Mouse (Mus musculus) kidney, adult 2 months (tissue): ENCODE data around the gene Zfp664. TPM values are rescaled to one million over a fixed set of nuclear protein-coding genes. Genes with fewer than 3 reads are reported as not detected.

ENCODE experiments used
- DNase-seq: peaks from one replicate; pipeline ENCODE4 v3.0.0; 2021
- H3K27ac ChIP-seq: fragments of 200-500 bp; 2 replicates; pipeline ENCODE4 v1.5.1; 2012; ENCODE audit warnings: low read depth, low read length, control low read depth, inconsistent platforms; ENCODE audit not compliant: insufficient read depth
- H3K27me3 ChIP-seq: fragments of 200-500 bp; replicated peaks from 2 replicates; pipeline ENCODE4 v1.6.1; 2012; ENCODE audit warnings: mild to moderate bottlenecking, moderate library complexity, low read length, inconsistent platforms; ENCODE audit not compliant: control insufficient read depth, insufficient read depth
- H3K36me3 ChIP-seq: fragments of 200-500 bp; 2 replicates; pipeline ENCODE4 v1.6.1; 2012; ENCODE audit warnings: mild to moderate bottlenecking, moderate library complexity, low read length, inconsistent platforms; ENCODE audit not compliant: control insufficient read depth, insufficient read depth
- H3K4me1 ChIP-seq: fragments of 200-500 bp; 2 replicates; pipeline ENCODE4 v1.6.1; 2011; ENCODE audit warnings: low read length; ENCODE audit not compliant: control insufficient read depth, insufficient read depth
- H3K4me3 ChIP-seq: fragments of 200-500 bp; 2 replicates; pipeline ENCODE4 v1.5.1; 2011; ENCODE audit warnings: mild to moderate bottlenecking, low read depth, low read length, control low read depth; ENCODE audit not compliant: insufficient read depth
- CTCF ChIP-seq: fragments of 200-500 bp; conservative IDR thresholded peaks from 2 replicates; pipeline ENCODE4 v1.5.1; 2011; ENCODE audit warnings: low read depth, mild to moderate bottlenecking, control low read depth, low read length, moderate library complexity, mixed read lengths; ENCODE audit not compliant: insufficient read depth, insufficient read length
- POLR2A ChIP-seq: fragments of 200-500 bp; IDR thresholded peaks from one replicate; pipeline ENCODE4 v1.6.1; 2011; ENCODE audit warnings: low read depth, low read length, control low read depth
- WGBS: fragments of 180-500 bp; shearing (Covaris S2); methylation state at CpG from one replicate; pipeline ENCODE4 v1.1.7; 2018; 5-methylcytosine and 5-hydroxymethylcytosine counted together
- polyA plus RNA-seq: library from polyadenylated mRNA; depleted of rRNA; stranded (reverse); fragments of >200 nt; gene quantifications from 2 replicates; pipeline ENCODE4 v1.2.3, GENCODE M21; 2012

Gene Zfp664
- polyA plus RNA-seq, 1 experiment = 20.4 TPM

- 0 out of 2 replicates have a peak, but pooled peaks cover 3% of the 10 kb centered on the region for H3K4me1 ChIP-seq
- no peak for TF ChIP-seq CTCF
- TF ChIP-seq POLR2A = no peak
- no peaks in the 10 kb centered on the region for H3K36me3 ChIP-seq
- H3K27me3 ChIP-seq = no peaks in the 10 kb centered on the region
- WGBS = 38% methylated on average over 2 of the region's 2 CpGs
- no peak for DNase-seq
- H3K4me3 ChIP-seq = no peak overlapping the region
- no peak overlapping the region for H3K27ac ChIP-seq
Measured at GRCm38 (mm10) chr5:124852294-124852693, 10.2 kb upstream of the Zfp664 start.

GRCm38 (mm10) chr5:124853079-124853478, 9.4 kb upstream of the Zfp664 start:
- Histone ChIP-seq H3K27ac (no peak overlapping the region), H3K27me3 (no peaks in the 10 kb centered on the region), H3K4me3 (no peak overlapping the region), H3K4me1 (0 out of 2 replicates have a peak, but pooled peaks cover 3% of the 10 kb centered on the region), H3K36me3 (no peaks in the 10 kb centered on the region)
- WGBS = 91% methylated on average over 2 of the region's 2 CpGs
- DNase-seq = no peak
- TF ChIP-seq CTCF (no peak), POLR2A (no peak)

DNA sequence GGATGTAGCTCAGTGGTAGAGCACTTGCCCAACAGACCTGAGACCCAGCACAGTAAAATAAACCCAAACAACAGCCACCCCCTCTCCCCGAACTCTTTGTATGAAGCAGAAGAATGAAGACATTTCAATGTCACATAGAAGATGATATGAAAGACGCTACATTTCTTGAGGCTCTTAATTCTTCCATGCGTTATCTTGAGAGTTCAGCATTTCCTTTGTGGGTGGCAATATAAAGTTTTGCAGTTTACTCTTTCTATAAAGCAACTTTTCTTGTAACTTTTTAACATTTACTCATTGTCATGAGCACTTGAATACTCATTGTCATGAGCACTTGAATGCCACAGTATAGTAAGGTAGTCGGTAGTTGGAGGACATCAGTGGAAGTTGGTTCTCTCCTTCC, 8.3 kb upstream of the Zfp664 start:
- Histone ChIP-seq H3K27ac (no peak overlapping the region), H3K4me1 (0 out of 2 replicates have a peak, but pooled peaks cover 3% of the 10 kb centered on the region), H3K36me3 (no peaks in the 10 kb centered on the region), H3K27me3 (no peaks in the 10 kb centered on the region), H3K4me3 (no peak overlapping the region)
- DNase-seq = no peak
- TF ChIP-seq POLR2A (no peak), CTCF (no peak)
- 94% methylated on average over 4 of the region's 4 CpGs for WGBS

DNA sequence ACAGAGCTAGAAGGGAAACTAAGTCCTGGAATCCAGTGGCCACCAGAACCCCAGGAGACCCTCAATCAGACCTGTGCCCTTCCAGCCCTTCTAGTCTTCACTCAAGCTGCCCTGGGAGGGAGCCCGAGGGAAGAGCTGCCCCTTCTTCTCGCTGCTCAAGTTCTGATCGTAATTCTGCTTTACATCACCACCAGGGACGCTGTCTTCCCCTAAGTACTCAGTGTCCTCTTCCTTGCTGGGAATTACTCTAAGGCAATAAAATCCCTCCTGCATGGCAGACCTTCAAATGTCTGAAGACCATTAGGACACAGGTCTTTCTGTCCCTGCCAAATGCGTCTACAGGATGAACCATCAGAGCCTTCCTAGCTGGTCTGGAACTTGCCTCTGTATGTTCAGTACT, 2.5 kb upstream of the Zfp664 start:
- WGBS = 21% methylated on average over 5 of the region's 5 CpGs
- no peak for DNase-seq
- Histone ChIP-seq H3K27me3 (no peaks in the 10 kb centered on the region), H3K36me3 (no peaks in the 10 kb centered on the region), H3K4me1 (peaks cover 6% of the 10 kb centered on the region; the same call in 1 of the 2 replicates), H3K4me3 (no peak overlapping the region), H3K27ac (no peak overlapping the region)
- TF ChIP-seq POLR2A = no peak
- peak; percentile 33; the same call in 1 of the 2 replicates for TF ChIP-seq CTCF

DNA sequence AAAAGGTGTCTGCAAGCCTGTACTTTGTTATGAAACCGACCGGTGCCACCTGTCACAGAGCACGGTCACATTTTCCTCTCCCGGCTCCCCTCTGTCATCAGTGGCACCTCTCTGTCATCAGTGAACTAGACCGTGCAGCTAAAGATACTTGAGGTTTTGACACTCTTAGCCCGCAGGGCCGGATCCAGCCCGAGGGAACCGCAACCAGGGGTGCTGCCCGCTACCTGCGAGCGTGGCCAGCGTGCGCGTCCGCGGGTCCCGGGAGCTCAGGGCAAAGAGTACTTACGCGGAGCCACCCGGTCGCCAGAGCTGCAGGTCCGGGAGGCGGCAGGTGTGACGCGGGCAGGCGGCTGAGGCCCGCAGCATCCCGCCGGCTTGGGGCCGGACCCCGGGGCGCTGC, 1.0 kb upstream of the Zfp664 start:
- Histone ChIP-seq H3K4me3 (peak overlapping the region; percentile 75), H3K36me3 (no peaks in the 10 kb centered on the region), H3K27ac (no peak overlapping the region), H3K4me1 (peaks cover 6% of the 10 kb centered on the region; the same call in 1 of the 2 replicates), H3K27me3 (no peaks in the 10 kb centered on the region)
- 1% methylated on average over 33 of the region's 33 CpGs for WGBS
- DNase-seq = peak; percentile 24
- TF ChIP-seq CTCF = no peak
- TF ChIP-seq POLR2A = no peak

GRCm38 (mm10) chr5:124862871-124863741, 615 bp downstream of the Zfp664 start:
- Histone ChIP-seq H3K27me3 (no peaks in the 10 kb centered on the region), H3K36me3 (no peaks in the 10 kb centered on the region), H3K4me3 (peak overlapping the region; percentile 90), H3K4me1 (peaks cover 6% of the 10 kb centered on the region; the same call in 1 of the 2 replicates), H3K27ac (no peak overlapping the region)
- DNase-seq = peak; percentile 51
- WGBS = under 1% methylated on average over 84 of the region's 88 CpGs
- TF ChIP-seq CTCF = no peak
- TF ChIP-seq POLR2A = no peak

GRCm38 (mm10) chr5:124868981-124869380, 6.5 kb downstream of the Zfp664 start:
- no peaks in the 10 kb centered on the region for H3K27me3 ChIP-seq
- no peak overlapping the region for H3K4me3 ChIP-seq
- TF ChIP-seq POLR2A = no peak
- peak; percentile 78 for TF ChIP-seq CTCF
- H3K27ac ChIP-seq = no peak overlapping the region
- H3K4me1 ChIP-seq = 0 out of 2 replicates have a peak, but pooled peaks cover 2% of the 10 kb centered on the region
- DNase-seq = peak; percentile 70
- WGBS = 35% methylated on average over 4 of the region's 4 CpGs
- no peaks in the 10 kb centered on the region for H3K36me3 ChIP-seq
